ENCODE assay signal across 9 mouse cellular contexts in the genomic region with DNA sequence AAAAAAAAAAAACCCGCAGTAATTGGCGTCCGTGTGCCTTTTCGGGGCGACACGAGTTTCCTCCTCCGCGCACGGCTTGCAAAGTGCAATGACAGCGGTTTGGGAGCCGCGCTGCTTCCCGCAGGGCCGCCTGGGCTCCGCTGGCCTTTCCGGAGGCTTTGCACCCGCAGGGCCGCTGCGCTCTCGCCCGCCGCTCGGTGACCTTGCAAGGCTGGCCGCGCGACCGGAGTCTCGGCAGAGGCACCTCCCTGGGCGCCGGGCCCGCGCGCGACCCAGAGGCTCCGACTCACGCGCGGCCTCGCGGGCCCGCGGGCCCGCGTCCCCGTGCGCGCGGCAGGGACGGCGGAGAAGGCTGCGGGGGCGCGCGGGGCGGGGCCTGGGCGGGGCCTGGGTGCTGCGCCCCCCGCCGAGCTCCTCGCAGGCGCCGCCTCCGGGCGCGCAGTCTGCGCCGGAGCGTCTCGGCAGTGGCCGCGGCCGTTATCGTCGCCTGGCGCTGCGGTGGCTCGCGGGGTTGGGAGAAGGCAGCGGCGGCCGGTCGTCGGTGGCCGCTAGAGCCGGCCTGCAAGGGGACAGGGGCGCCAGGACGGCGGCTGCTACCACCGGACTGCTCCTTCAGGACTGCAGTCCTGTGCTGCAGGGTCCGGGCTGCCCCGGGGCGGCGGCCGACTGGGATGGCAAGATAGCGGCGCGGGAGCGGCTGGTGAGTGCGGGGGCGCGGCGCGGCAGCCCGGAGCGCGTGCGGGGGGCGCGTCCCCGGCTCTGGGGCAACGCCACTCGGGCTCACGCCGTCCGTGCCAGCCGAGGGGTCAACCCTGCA. TPM values are rescaled to one million over a fixed set of nuclear protein-coding genes. Genes with fewer than 3 reads are reported as not detected.
A peak's percentile ranks its signal among the peaks of the same experiment; 100 is the strongest.
DNase-seq lines count a peak whose midpoint lies in the region; ATAC-seq and TF ChIP-seq lines count a peak whose summit lies in the region.
"Had no signal": no experiment of that assay in that cellular context is flagged by ENCODE, and none has a peak within 500 bp of the region (broad histone marks: within the 10 kb centered on the region; RNA-seq: fewer than 3 reads in every experiment).

No protein-coding gene starts in this region.

- no peaks in the 10 kb centered on the region for H3K27me3 ChIP-seq in ES-Bruce4 (ENCODE audit: control insufficient read depth, insufficient read depth, low read length, poor library complexity, severe bottlenecking)
- no peaks in the 10 kb centered on the region; the same call in 1 of the 2 replicates for H3K27me3 ChIP-seq in hindbrain, embryonic 11.5 days (ENCODE audit: control insufficient read depth, insufficient read depth, low read length)
- H3K27me3 ChIP-seq in lung, embryonic 16.5 days (ENCODE audit: control insufficient read depth, insufficient read depth, low read depth, low read length), result no peaks in the 10 kb centered on the region

- H3K27ac ChIP-seq in ES-Bruce4 (ENCODE audit: insufficient read depth, low read length), result peak overlapping the region; percentile 89
- peak overlapping the region; percentile 76 for H3K27ac ChIP-seq in hindbrain, embryonic 11.5 days (ENCODE audit: low read depth, low read length)
- H3K27ac ChIP-seq in lung, embryonic 16.5 days (ENCODE audit: low read length), result peak overlapping the region; percentile 91

- H3K4me1 ChIP-seq in ES-Bruce4 (ENCODE audit: control insufficient read depth, insufficient read depth, low read length), result peaks cover 1% of the 10 kb centered on the region
- H3K4me1 ChIP-seq in hindbrain, embryonic 11.5 days (replicated peaks; ENCODE audit: control insufficient read depth, insufficient read depth, low read length), result no peaks in the 10 kb centered on the region; the same call in 1 of the 2 replicates
- H3K4me1 ChIP-seq in lung, embryonic 16.5 days (replicated peaks; ENCODE audit: control insufficient read depth, insufficient read depth, low read length), result peaks cover 27% of the 10 kb centered on the region

- no peak for TF ChIP-seq EP300 in ES-Bruce4 (IDR thresholded peaks at IDR 0.05; ENCODE audit: insufficient read depth, low read depth, low read length)

- peak; percentile 94 for ATAC-seq in hindbrain, embryonic 11.5 days (ENCODE audit: low FRiP score)
- peak; percentile 96 for ATAC-seq in lung, embryonic 16.5 days (ENCODE audit: low read depth)

- H3K4me3 ChIP-seq in ES-Bruce4 (ENCODE audit: low read depth, low read length), result peak overlapping the region; percentile 94
- H3K4me3 ChIP-seq in hindbrain, embryonic 11.5 days (ENCODE audit: low read depth, low read length), result peak overlapping the region; percentile 56
- peak overlapping the region; percentile 89 for H3K4me3 ChIP-seq in lung, embryonic 16.5 days (ENCODE audit: low read length)

- under 1% methylated on average over 82 of the region's 116 CpGs for WGBS in hindbrain, embryonic 11.5 days
- WGBS in lung, embryonic 16.5 days, result under 1% methylated on average over 84 of the region's 116 CpGs

- no peak for TF ChIP-seq POLR2A in ES-Bruce4 (IDR thresholded peaks at IDR 0.05; ENCODE audit: insufficient read depth, low read length)

- no peaks in the 10 kb centered on the region for H3K9me3 ChIP-seq in ES-Bruce4 (replicated peaks; ENCODE audit: control insufficient read depth, insufficient read depth, low read length, poor library complexity, severe bottlenecking)
- no peaks in the 10 kb centered on the region for H3K9me3 ChIP-seq in hindbrain, embryonic 11.5 days (ENCODE audit: control insufficient read depth, low read length)
- H3K9me3 ChIP-seq in lung, embryonic 16.5 days (ENCODE audit: control insufficient read depth, low read length), result no peaks in the 10 kb centered on the region

- no peaks in the 10 kb centered on the region for H3K36me3 ChIP-seq in ES-Bruce4 (ENCODE audit: control insufficient read depth, insufficient read depth, low read length, poor library complexity, severe bottlenecking)
- no peaks in the 10 kb centered on the region for H3K36me3 ChIP-seq in hindbrain, embryonic 11.5 days (ENCODE audit: control insufficient read depth, insufficient read depth, low read length)
- H3K36me3 ChIP-seq in lung, embryonic 16.5 days (ENCODE audit: control insufficient read depth, insufficient read depth, low read length), result no peaks in the 10 kb centered on the region; the same call in 1 of the 2 replicates

- TF ChIP-seq CTCF in ES-Bruce4 (IDR thresholded peaks at IDR 0.05; ENCODE audit: low read depth, low read length), result no peak

- H3K9ac ChIP-seq in ES-Bruce4 (ENCODE audit: low read depth, poor library complexity, severe bottlenecking), result peak overlapping the region; percentile 88
- peak overlapping the region; percentile 76 for H3K9ac ChIP-seq in hindbrain, embryonic 11.5 days (ENCODE audit: low read depth, low read length)
- peak overlapping the region; percentile 87 for H3K9ac ChIP-seq in lung, embryonic 16.5 days (ENCODE audit: low read length)

- H3K4me2 ChIP-seq in hindbrain, embryonic 11.5 days (replicated peaks; ENCODE audit: low read depth, low read length), result peak overlapping the region; percentile 88
- peak overlapping the region; percentile 94 for H3K4me2 ChIP-seq in lung, embryonic 16.5 days (ENCODE audit: low read depth, low read length)

- DNase-seq in cerebellum, adult 8-10 months, result peak; percentile 82
- peak; percentile 57 to 83 for DNase-seq in frontal cortex, postnatal 10 days (ENCODE audit: low spot score in 2 of 2)
- peak; percentile 93 for DNase-seq in hindbrain, embryonic 11.5 days (ENCODE audit: low spot score)
- peak; percentile 81 to 84 for DNase-seq in layer of hippocampus, postnatal 14 days (ENCODE audit: low spot score in 2 of 2)
- DNase-seq in ovary, postnatal 36 days (ENCODE audit: low spot score), result peak; percentile 91
- DNase-seq in thymus, postnatal 14 days, result peak; percentile 71

RNA-seq across cellular contexts. Expression of a gene that starts 38.9 kb away (rescaled TPM):
- 32.0 and 33.8 TPM in 2 replicates for polyA plus RNA-seq in ES-Bruce4 (2011; ENCODE audit: insufficient read depth, insufficient read length, low read depth, missing spikeins)
- 20.1 and 24.9 TPM in 2 replicates for polyA plus RNA-seq in hindbrain, embryonic 11.5 days (2014; fragmentation: Nextera tagmentation; extraction: Ambion mirVana)
- total RNA-seq in layer of hippocampus, postnatal 14 days (2021), result 10 to 100 TPM; 60.9 to 64.7 TPM
- 22.7 and 26.4 TPM in 2 replicates for polyA plus RNA-seq in lung, embryonic 16.5 days (2015; fragmentation: Nextera tagmentation; extraction: Ambion mirVana)
- total RNA-seq: MEL had no signal

Comparison
In these comparisons a context has a peak if more than half of its experiments do, and no peak if none do; other contexts are left out.
1. Peak in every context shown above with its lines: DNase-seq, ATAC-seq, H3K4me3 ChIP-seq and H3K27ac ChIP-seq.